Mouse (Mus musculus) liver, embryonic 11.5 days (tissue): ENCODE measurements around the gene Scn3a. TPM values are rescaled to one million over a fixed set of nuclear protein-coding genes. Genes with fewer than 3 reads are reported as not detected.

ENCODE experiments used
- polyA plus RNA-seq: library from polyadenylated mRNA; unstranded; fragments of >200 nt; fragmentation: Nextera tagmentation; extraction: Ambion mirVana; gene quantifications from 2 replicates; pipeline ENCODE4 v1.2.1, GENCODE M21; 2014

The Scn3a gene
- polyA plus RNA-seq, 1 experiment from 2014 or later: 0.08 TPM

Other genes with a start within 250 kb of the Scn3a start
- 0.23 TPM in 1 of 2 replicates, not detected in the other for gene Slc38a11, start 203.6 kb downstream of the Scn3a start, polyA plus RNA-seq
- gene Scn2a, start 53.1 kb upstream of the Scn3a start, polyA plus RNA-seq: 1.6 and 1.7 TPM in 2 replicates